9 mouse cellular contexts compared by ENCODE assay signal in the genomic region with DNA sequence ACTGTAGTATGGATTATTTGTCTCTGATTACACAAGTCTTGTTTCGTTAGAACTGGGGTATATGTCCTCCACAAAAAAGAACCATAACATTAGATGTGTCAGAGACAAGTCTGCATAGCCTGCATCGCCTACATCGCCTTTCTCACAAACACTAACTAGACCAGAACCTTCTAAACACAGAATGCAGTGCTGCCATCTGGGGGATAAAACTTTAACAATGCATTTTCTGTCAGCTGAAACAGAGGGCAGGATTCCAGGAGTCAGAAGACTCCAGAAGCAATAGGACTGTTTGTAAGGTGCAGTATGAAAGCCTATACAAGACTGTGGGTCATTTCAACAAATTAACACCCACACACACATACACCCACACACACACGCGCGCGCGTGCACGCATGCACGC.
DNase-seq lines count a peak whose midpoint lies in the region; ATAC-seq lines count a peak whose summit lies in the region.
"Had no signal": no experiment of that assay in that cellular context is flagged by ENCODE, and none has a peak within 500 bp of the region (broad histone marks: within the 10 kb centered on the region; RNA-seq: fewer than 3 reads in every experiment).

No protein-coding gene starts in this region.

- H3K9me3 ChIP-seq in hindbrain, embryonic 13.5 days = no peaks in the 10 kb centered on the region

- H3K4me3 ChIP-seq in hindbrain, embryonic 13.5 days = no peak overlapping the region

- H3K9ac ChIP-seq in hindbrain, embryonic 13.5 days = no peak overlapping the region

- 74% methylated on average over 10 of the region's 10 CpGs for WGBS in hindbrain, embryonic 13.5 days

- no peak overlapping the region for H3K27ac ChIP-seq in hindbrain, embryonic 13.5 days
- H3K27ac ChIP-seq: macrophage had no signal

- intact Hi-C loops in left cerebral cortex, postnatal 4 days (cut with DNase I) = loop anchor here (2.0 to 5.0 kb wide), 2 partner anchors 487 to 1039 kb away; no protein-coding TSS in a partner anchor

- no peaks in the 10 kb centered on the region for H3K27me3 ChIP-seq in hindbrain, embryonic 13.5 days

- peak; percentile 5 for DNase-seq in adrenal gland, adult 8-10 months
- no peak for DNase-seq in adrenal gland, adult 18-20 months (ENCODE audit: low spot score in 2 of 2)
- peak; percentile 62 for DNase-seq in 3T3-L1 (ENCODE audit: low read depth, low spot score)
- peak; percentile 86 for DNase-seq in cerebellum, adult 9-10 months
- DNase-seq in left cerebral cortex, postnatal 4 days = peak; percentile 48
- DNase-seq in thymus, postnatal 36 days = no peak
- DNase-seq in thymus, postnatal 25 days = no peak

- H3K4me2 ChIP-seq in hindbrain, embryonic 13.5 days = no peak overlapping the region

- ATAC-seq in hindbrain, embryonic 13.5 days (ENCODE audit: low FRiP score) = peak; percentile 39; the same call in 1 of the 2 replicates

- H3K4me1 ChIP-seq in hindbrain, embryonic 13.5 days (replicated peaks) = no peaks in the 10 kb centered on the region

- H3K36me3 ChIP-seq in hindbrain, embryonic 13.5 days = no peaks in the 10 kb centered on the region

Comparison
In these comparisons a context has a peak if more than half of its experiments do, and no peak if none do; other contexts are left out.
1. DNase-seq: peak in adrenal gland, adult 8-10 months (single experiment), 3T3-L1 (single experiment), cerebellum, adult 9-10 months (single experiment) and left cerebral cortex, postnatal 4 days (single experiment); none in adrenal gland, adult 18-20 months (0 of 2), thymus, postnatal 36 days (0 of 2) and thymus, postnatal 25 days (single experiment).